Mouse (Mus musculus) ES-Bruce4 (cell line): Measurements from ENCODE around the gene Stmnd1.

Experiments
- CTCF ChIP-seq: IDR thresholded peaks from one replicate; pipeline ENCODE4 v1.8.1; 2011; ENCODE audit warnings: low read depth, low read length
- POLR2A ChIP-seq: IDR thresholded peaks from one replicate; pipeline ENCODE4 v1.8.1; 2011; ENCODE audit warnings: low read length; ENCODE audit not compliant: insufficient read depth

DNA sequence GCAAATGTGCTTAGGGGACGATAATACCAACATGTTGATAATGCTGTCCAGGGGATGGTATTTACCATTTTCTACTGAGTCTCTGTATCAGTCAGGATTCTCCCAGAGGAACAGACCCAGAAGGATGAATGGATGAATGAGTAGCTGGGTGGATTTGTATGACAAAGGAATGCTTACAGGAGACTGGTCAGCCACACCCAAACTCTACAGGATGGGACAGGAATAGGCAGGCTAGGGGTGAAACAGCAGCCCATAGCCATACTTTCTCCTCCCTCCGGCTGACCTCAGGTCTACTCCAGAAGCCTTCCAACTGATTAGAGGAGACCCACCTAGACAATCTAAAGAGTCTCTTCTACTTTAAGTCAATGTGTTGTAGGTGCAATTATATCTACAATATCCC, 9.0 kb downstream of the Stmnd1 start:
- no peak for TF ChIP-seq POLR2A
- TF ChIP-seq CTCF = no peak
